Mouse (Mus musculus) heart, adult 11 months (tissue): ENCODE data around the gene Ighmbp2.

Experiments
- DNase-seq: peaks from one replicate; pipeline ENCODE4 v3.0.0; 2022

Gene Ighmbp2

DNA sequence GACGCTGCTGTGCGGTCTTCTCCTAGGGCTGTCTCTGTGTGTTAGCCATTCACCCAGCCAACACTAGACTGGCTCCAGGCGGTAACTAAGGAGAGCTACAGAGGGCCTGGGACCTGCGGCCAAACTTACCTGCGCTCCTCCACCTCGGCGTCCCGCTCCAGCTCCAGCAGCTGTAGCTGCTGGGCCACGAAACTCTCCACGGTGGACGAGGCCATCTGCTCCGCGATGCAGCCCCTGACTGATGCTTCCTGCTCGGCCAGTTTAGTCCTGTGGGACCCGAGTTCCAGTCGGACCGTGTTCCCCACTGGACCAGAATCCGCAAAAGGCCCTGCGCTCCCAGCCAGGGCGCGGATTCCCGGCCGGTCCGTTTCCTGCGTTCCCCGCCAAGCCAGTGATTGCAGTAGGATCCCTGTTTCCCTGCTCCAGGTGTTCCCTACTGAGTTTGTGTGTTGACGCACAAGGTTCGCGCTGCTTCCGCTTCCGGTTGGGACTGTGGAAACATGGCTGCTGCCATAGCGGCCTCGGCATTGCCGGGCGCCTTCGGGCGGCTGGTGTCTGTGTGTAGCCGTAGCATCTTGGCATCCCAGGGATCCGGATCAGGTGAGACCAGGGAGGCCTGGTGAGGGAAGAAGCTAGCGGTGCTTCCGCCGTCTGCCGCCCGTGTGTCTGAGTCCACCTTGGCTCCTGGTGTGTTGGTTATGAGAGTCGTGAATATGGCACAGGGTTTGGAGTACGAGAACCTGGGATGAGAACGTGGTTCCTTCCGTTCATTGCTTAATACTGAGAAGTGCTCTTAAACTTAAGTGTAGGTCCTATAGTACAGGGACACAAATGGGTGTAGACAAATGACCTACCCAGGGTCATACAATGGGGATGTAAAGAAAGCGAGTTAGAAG lies at the start of gene Ighmbp2, which contains the start of gene Mrpl21:
Ighmbp2 (minus strand) TSS at position 446 of the 896 bp plus-strand sequence.
Mrpl21 (plus strand) TSS at position 330 of the 896 bp plus-strand sequence.
- peak; percentile 98 for DNase-seq

- peak; percentile 90 for DNase-seq
These were observed 43.7 kb upstream of the Ighmbp2 start for GRCm38 (mm10) chr19:3326479-3327047.

DNA sequence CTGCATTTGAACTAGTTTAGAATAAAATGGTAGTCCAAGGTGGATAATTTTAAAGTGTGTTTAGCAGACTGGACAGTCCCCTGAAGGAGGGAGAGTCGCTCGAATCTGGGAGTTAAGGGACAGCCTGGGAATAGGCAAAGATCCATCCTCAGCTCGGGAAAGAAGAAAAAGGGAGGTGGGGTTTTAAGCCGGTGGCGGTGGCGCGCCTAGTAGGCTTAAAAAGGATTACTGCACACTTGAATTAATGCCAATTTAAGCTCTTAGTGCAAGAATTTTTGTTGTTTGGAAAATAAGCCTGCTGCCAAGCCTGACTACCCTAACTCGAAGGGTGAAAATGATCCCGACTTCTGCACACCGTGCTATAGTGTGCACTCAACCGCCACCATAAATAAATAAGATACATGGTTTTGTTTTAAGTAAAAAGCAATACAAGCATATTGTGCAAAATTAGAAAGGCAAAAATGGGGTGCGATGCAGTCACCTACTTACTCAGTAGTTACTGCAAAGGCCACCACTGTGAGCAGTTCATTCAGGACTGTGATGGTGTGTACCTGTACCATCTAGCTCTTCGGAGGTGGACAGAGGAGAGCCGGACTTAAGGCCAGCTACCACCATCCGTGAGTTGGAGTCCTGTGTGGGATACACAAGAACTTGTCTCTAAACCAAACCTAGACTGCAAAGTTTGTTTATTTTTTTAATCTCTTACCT lies 43.1 kb upstream of the Ighmbp2 start:
- peak; percentile 93 for DNase-seq

DNA sequence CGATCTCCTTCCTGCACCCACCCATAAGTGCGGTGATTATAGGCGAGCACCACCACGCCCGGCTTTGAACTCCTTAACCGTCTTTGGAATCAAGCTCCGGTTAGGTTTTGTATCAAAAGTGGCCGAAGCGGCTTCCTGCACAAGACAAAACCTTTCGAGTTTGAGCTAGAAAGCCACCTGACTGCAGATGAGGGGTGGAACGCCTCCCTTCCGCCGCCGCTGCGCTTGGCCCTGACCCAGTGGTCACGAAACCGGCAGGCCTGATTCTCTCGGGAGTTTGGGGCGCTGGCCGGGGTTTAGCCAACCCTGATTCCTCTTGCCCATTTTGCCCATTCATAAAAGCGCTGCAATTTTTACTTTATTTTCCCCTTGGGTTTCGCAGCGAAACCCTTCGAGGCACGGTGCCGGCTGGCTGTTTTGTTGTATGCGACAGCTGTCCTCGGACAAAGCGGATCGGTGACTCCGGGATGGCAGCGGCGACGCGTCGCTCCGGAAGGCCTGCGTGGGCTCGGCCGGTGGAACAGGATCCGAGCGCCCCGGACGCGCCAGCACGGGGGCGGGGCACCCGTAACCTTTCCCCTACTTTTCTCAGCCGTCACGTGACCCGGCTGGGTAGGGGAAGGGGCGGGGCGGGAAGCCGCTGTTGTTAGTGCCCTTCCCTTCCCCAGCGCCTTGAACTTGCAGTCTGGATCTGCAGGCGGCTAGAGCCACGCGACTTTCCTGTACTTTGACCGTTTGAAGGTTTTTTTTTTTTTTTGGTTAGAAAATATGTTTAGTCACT lies 42.3 kb upstream of the Ighmbp2 start:
- peak; percentile 100 for DNase-seq

GRCm38 (mm10) chr19:3324271-3324811 lies 41.5 kb upstream of the Ighmbp2 start:
- peak; percentile 95 for DNase-seq

DNA sequence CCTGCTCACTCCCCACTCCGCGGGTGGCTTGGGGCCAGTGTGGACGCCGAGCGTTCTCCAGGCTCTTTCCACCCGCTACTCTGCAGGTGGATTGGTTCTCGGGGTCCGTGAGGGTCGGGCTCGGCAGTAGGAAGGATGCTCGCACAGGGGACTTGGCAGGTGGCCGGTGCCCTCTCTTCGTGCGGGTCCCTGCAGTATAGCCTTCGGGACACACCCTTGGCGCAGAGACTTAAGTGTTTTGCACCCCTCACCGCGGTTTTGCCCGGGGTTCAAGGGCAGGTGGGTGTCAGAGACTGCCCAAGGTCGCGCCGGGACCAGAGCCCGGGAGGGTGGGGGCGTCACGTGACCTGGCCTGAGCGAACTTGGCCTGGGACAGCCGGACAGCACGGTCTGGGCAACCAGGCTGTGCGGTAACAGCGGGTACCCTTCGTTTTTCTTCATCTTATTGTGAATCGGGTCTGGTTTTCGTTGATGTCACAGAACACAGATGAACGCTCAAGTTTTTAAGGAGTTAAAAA lies 41.0 kb upstream of the Ighmbp2 start:
- DNase-seq: peak; percentile 99

GRCm38 (mm10) chr19:3323201-3323621 lies 40.4 kb upstream of the Ighmbp2 start:
- DNase-seq: peak; percentile 99

- peak; percentile 98 for DNase-seq
These were observed 39.6 kb upstream of the Ighmbp2 start, which contains the start of gene Cpt1a for GRCm38 (mm10) chr19:3322261-3322969. Gene Cpt1a, plus strand, starts transcription at chr19:3322334.

DNA sequence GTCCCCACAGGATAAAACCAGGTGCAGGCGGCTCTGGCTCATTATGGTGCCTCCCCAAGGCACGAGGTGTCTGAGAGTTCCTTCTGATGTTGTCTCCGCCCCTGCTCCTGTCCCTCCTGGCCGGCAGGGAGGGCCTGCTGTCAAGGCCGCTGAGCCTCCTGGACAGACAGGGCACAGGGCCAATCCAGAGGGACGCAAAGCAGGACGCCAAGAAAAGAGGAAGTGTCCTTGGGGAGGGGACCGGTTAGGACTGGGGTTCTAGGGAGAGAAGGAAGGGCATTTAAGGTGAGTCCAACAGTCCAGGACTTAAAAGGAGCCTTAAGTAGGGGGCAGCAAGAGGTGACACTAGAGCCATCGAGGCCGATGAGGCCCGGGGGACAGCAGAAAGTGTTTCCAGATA lies 38.8 kb upstream of the Ighmbp2 start:
- DNase-seq: peak; percentile 99

- no peak for DNase-seq
These were observed 38.0 kb upstream of the Ighmbp2 start for GRCm38 (mm10) chr19:3320801-3321200.

- no peak for DNase-seq
These were observed 37.3 kb upstream of the Ighmbp2 start for GRCm38 (mm10) chr19:3320086-3320485.

DNA sequence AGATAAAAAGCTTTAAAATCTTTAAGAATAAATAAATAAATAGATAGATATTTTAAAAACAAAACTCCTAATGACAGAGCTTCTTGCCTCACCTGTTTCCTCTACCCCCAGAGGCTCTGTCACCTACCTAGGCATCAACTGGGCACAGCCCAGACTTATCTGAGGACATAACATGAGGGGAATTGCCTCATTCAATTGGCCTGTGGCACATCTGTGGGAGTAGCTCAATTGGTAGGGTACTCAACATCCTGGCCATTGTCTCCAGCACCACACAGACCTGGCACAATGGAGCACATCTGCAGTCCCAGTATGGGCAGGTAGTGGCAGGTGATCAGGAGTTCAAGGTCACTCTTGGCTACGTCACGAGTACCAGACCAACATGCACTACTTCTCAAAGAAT lies 36.5 kb upstream of the Ighmbp2 start:
- DNase-seq: no peak

GRCm38 (mm10) chr19:3307175-3307949 lies 24.5 kb upstream of the Ighmbp2 start:
- no peak for DNase-seq

DNA sequence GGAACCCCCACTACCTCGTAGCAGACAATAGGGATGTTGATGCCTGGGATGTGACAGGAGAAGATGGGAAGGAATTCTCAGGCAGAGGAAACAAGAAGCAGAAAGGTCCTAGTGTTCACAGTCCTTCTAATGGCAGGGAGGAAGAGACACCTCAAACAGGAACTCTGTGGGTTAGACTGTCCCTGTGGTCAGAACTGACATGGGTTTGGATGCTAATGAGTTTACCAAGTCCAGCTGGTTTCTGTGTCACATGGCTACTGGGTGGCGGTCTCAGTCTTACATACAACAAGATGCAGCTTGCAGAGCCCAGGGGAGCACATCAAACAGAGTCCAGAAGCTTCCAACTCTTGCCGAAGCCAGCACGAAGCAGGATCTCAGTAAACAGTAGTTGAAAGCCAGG lies 21.2 kb upstream of the Ighmbp2 start:
- no peak for DNase-seq

- no peak for DNase-seq
These were observed 15.0 kb upstream of the Ighmbp2 start for GRCm38 (mm10) chr19:3297775-3298174.

DNA sequence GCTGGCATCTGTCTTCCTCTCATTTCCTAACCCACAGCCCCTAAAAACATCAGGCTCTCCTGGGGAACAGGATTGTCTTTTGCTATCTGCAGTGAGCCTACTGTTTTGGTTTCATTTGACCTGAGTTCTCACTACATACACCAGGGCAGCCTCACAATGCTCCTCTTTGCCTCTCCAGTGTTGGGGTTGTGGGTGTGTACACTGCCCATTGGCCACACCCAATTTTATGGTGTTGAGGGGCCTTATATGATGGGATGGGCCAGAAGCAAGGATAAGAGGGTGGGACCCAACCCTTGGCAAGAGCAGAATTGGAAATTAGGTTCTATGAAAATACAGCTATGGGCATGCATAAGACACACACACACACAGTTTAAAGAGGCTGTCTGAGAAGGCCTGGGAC lies 14.2 kb upstream of the Ighmbp2 start:
- no peak for DNase-seq

- no peak for DNase-seq
These were observed 12.4 kb upstream of the Ighmbp2 start for GRCm38 (mm10) chr19:3295245-3295644.

DNA sequence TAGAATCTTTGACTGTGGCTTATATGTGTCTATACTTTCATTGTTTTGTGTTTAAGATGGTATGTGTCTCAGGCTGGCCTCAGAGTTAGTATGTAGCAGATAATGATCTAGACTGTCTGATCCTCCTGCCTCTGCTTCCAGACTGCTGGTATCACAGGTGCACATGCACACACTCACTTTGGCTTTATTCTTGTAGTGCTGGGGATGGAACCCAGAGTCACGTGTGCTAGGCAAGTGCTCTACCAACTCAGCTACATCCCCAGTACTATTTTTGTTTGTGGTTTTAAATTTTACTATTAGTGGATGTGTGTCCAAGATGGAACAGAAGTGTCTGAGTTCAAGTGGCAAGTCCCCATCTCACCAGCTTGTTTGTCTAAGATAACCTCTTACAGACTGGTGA lies 10.2 kb upstream of the Ighmbp2 start:
- no peak for DNase-seq

DNA sequence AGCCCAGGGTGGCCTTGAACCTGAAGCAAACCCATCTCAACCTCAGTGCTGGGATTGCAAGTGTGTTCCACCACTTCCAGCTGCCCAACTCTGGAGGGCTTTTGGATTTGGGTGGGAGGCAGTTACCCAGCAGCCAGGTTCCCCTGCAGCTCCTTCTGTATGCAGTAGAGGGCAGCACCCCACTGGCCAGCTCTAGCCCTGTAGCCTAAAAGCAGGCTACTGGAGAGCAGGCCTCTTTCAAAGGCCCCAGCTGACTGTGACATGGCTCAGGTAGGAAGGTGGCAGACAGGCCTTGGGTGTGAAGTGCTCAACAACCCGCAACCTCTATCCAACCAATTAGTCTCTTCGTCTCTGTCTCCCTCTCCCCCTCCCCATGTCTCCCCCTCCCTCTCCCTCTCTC lies 9.2 kb upstream of the Ighmbp2 start:
- peak; percentile 95 for DNase-seq

GRCm38 (mm10) chr19:3289006-3289405 lies 6.2 kb upstream of the Ighmbp2 start:
- no peak for DNase-seq

DNA sequence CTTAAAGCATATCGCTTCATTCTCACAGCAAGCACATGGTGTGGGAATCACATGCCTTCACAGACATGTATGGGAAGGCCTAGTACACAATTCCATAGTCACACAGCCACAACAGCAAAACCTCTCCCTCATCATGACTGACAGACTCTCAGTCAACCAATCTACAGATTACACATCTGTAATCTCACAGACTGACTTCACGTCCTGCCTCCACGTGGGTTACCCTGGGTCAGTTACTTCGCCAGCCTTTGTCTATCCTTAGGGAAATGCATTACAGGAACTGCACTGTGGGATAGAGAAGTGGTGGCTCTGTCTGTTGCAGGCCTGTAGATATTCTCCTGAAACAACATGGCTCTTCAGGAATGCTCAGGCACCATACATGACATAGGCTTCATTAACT lies 931 bp downstream of the Ighmbp2 start:
- DNase-seq: no peak
